Mouse (Mus musculus): ENCODE results near the gene Ttc23l.
A peak's percentile ranks its signal among the peaks of the same experiment; 100 is the strongest.
"Not testable (repeated sequence)": the region's sequence is repeated elsewhere in the genome, so short reads cannot be mapped to it uniquely, and the experiment has no call there.

Ttc23l gene

DNA sequence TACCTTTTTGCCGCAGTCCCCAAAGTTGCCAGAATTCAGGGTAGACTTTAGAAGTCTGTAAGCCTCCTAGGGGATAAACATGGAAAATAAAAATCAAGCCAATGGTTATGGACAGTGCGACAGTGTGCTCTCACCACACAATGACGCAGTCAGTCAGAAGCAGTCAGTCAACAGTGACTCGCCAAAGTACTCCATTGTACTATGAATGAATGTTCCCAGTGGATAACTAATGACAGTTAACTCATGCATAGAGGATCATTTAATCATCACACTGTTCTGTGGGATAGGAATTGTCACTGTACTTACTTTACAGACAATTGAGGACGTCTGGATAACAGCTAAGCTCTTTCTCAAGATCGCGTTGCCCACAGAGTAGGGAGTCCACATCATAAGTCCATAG, 43.3 kb downstream of the Ttc23l start:
- no peak for DNase-seq (ENCODE audit: low read depth, low spot score)

DNA sequence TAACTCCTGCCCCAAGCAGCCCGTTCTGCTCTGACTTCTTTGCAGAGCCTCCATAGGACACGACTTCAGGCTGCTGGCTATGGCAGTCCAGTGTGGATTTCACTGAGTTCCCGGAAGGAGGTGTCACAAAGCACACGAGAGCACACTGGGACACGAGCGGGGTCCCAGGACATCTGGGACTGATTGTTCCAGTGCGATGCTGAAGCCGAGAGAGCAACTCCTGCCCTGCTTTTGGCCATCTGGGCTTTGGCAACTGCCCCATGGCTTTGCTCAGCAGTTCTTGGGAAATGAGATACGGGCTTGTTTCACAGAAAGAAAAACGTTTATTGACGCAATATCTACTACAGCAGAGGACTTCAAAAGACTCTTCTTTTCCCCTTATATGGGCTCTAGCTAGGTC, 52.4 kb downstream of the Ttc23l start:
- no peak for DNase-seq (ENCODE audit: low read depth, low spot score)

DNA sequence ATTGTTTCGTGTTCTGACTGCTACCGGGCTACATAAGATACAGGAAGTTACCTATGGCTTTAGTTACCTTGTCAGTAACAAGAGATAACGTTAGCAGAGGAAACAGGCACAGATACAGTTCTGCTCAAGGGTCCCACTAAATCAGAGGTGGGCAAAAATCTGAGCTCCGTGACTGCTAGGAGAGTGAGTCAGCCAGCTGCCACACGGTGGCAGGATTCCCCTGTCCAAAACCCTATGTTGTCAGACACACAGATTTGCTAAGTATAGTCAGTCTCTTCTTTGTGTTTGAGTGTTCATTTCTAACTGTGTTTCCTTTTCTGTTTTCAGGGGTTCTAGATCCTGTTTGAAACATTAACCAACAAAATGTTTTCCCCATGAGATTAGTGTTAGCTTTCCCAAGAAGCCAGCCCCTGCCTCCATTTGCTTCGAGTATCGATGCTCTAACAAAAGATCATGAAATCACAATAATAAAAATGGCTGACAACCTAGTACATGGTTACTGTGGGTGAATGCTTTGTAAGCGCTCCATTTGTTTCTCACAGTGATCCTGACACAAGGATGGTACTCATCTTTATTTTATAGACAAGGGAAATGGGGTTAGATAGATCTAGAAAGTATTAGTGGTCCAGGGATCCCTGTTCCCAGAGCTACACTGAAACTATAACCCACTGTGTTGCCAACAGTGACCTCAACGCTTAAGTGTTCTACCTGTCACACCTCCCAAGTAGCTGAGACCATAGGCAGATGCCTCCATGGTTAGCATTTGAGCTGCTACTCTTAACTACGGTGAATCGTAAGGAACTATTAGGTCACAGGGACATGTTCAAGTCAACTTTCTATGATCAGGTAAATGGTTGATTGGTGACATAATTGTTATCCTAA, 57.4 kb downstream of the Ttc23l start:
- peak; percentile 26 for DNase-seq (ENCODE audit: low read depth, low spot score)

DNA sequence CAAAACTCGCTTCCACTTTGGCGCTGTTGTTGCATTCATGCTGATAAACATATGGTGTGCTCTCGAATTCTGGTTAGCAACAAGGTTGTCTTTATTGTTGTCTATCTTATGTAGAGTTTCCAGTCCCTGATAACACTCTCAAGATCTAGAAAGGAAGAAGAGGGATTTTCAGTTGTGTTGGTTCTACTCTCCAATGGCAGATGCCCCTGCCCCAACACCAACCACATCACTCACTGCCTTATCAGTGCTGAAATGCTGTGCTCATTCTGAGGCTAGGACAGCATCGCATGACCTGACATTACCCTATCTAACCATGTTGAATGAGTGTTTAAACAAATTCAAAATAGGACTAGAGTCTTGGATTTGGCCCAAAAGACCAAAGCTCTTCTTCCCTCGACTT, 58.4 kb downstream of the Ttc23l start:
- DNase-seq (ENCODE audit: low read depth, low spot score) = no peak

DNA sequence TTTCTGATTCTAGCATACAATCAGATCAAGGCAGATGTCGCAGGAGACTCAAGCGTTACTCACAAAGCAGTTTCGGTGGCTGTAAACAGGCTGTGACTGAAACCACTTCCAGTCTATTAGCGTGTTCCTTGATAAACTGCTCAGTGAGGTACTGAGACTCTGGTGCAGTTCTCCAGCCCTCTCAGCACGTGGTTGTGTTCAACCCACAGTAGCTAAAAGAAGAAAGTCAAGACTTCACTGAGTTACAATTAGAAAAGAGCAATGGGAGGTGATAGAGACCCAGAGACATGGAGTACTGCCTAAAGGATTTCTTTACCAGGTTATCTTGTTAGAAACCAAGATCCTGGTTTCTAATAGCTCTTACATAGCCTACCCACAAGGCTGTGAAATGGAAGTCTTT, 58.9 kb downstream of the Ttc23l start:
- no peak for DNase-seq (ENCODE audit: low read depth, low spot score)

DNA sequence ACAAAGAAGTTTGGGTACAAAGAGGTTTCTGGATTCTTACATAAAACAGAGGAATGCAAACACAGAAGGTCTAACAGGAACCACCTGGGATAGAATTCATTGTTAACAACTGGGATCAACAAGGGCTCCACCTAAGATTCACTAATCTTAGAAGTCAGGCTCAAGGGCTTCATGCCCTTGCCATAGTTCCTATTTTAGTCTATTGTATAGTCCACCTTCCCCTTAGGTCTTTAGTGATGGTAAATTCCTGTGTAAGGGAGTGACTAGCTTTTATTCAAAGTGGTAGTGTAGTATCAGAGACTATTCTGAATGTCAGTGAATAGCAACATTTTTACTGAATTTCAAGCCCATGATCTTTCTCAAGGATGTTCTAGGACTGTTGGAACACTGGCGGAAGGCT, 61.8 kb downstream of the Ttc23l start:
- DNase-seq (ENCODE audit: low read depth, low spot score) = not testable (repeated sequence)

DNA sequence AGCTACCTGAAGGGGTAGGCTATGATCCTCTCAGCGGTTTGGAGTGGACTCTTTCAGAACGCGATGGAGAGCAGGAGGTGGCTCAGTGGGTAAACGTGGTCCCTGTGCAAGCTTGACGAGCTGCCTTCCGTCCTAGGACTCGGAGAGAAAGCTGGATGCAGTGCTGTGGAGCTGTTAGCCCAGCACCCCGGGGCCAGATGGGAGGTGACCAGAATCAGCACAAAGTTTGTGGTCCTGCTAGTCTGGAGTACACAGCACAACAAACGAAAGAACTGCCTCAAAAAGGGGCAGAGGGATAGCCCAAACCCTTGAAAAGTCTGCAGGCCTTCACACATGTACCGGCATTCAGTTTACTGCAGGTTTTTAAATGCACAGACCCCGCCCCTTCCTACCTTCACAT, 62.5 kb downstream of the Ttc23l start:
- DNase-seq (ENCODE audit: low read depth, low spot score) = no peak

DNA sequence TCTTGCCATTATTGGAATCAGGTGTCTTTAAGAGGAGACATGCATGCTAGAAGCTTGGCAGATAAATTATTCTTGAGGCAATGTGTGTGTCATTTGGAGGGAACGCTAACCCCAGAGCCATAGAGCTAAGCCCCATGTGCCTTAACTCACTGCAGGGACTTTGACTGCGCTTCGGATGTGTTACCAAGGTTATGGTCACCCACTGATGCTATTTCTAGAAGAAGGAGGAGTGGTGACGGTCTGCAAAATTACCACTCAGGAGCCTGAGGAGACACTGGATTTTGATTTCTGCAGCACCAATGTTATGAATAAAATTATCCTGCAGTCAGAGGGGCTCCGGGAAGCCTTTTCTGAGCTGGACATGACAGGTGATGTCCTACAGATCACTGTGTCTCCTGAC, 68.4 kb downstream of the Ttc23l start:
- no peak for DNase-seq (ENCODE audit: low read depth, low spot score)

DNA sequence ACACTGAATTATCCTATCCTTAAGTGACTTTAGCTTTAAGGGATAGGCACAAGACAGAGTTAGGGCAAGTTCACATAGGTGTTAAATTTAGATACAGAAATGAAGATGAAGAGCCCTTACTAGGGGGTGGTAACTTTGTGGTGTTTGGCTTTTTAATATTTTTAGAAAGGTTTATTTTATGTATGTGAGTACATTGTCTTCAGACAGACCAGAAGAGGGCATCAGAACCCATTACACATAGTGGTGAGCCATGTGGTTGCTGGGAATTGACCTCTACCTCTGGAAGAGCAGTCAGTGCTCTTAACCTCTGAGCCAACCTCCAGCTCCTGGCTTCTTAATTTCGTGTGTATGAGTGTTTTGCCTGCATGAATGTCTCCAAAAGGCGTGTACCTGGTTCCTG, 71.2 kb downstream of the Ttc23l start:
- no peak for DNase-seq (ENCODE audit: low read depth, low spot score)

DNA sequence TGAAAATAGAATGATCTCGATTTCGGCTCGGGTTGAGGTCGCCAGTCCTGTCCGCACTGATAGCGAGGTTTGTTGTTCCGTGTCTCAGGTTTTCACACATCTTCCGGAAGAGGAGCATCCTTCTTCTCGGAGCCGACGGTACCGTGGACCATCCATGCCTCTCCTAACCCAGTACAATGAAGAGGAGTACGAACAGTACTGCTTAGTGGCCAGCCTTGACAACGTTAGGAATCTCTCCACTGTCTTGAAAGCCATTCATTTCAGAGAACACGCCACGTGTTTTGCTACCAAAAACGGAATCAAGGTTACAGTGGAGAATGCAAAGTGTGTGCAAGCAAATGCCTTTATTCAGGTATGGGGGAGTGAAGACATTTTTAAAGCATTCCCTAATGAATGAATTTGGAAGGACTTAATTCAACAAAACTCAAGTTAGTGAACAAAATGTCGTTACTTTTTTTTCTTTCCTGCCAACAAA, 72.1 kb downstream of the Ttc23l start:
- DNase-seq (ENCODE audit: low read depth, low spot score) = no peak

DNA sequence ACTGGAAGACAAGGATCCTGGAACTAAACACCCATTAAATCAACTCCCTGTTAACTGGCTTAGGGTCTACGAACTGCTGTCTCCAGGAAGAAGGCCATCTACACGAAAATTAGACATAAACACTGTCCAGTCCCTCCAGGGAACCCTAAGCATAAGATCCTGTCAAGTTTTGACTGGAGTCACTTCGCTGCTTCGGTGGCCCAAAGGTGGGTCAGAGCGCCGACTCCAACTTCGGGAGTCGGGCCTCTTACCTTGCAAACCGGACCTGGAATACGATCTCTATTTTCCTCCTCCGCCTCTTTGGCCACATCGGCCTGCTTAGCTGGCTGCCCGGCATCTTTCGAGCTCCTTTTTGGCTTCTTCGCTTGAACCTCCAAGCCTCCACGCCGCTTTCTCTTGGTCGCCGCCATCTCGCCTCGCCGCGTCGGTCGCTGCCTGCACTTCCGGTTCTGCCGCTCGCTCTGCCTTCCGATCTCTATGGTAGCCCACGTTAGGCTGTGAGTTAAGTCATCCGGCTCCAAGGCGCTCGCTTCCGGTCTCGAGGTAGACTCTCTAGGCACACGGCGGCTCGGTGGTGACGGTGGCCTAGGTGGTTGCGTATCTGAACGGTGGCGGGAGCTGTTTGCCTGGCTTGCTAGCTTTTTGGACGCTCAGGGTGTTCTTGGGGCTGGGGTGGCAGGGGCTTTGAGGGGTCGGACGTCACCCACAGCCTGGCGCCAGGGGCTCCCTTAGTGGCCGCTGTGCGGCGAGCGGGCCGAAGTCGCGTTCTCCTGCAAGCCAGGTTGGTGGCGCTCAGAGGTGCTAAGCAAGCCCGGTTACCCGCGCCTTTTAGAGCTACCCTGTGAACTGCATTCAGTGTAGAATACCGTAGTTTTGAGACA, 72.7 kb downstream of the Ttc23l start, which contains the start of the genes Brix1 and Rad1:
Gene Brix1 (minus strand): TSS at position 464 of the 881 bp plus-strand sequence.
Gene Rad1 (plus strand): TSS at position 535 of the 881 bp plus-strand sequence.
- DNase-seq (ENCODE audit: low read depth, low spot score) = peak; percentile 98

DNA sequence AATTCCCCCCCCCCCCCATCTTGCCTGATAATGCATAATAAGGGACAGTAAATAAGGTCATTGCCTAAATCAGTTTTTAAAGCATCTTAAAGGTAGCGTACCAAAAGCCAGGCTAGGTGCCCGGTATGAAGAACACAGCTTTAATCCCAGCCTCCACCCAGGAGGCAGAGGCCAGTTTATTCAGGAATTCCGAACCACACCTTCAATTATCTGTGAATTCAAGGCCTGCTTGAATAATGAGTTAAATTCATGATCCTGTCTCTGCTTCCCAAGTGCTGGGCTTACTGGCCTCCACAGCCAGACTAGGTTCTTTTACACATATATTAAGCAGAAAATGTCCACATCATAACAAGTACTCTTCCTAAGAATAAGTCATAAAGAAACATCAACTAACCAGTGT, 87.5 kb downstream of the Ttc23l start:
- DNase-seq (ENCODE audit: low read depth, low spot score) = no peak

DNA sequence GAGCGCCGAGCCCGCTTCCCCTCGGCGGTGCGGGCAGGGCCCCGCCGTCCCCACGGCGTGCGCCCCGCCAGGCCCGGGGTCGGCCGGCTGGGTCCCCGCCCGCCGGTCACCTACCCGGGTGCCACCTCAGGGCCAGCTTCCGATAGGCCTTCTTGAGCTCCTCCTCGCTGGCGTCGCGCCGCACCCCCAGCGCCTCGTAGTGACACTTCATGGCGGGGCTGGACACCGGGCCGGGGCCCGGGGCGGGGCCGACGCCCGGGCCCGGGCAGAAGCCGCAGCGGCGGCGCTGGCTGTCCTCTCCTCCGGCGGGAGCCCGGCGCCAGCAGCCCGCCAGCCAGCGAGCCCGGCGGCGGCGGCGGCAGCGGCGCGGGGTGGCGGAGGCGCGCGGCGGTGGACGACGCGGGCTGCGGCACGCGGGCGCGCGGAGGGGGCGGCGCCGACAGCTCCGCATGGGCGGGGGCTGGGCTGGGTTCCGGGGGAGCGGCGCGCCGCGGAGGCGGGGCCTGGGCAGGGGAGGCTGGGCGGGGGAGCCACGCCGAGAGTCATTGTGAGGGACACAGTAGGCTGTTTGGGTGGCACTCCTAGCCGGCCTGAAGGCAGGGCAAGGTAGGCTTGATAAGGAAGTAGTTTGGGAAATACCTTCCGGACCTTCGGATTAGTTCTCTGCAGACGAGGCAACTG, 88.2 kb downstream of the Ttc23l start, which contains the start of gene Dnajc21:
Gene Dnajc21 (minus strand): TSS at position 366 of the 681 bp plus-strand sequence.
- peak; percentile 93 for DNase-seq (ENCODE audit: low read depth, low spot score)

DNA sequence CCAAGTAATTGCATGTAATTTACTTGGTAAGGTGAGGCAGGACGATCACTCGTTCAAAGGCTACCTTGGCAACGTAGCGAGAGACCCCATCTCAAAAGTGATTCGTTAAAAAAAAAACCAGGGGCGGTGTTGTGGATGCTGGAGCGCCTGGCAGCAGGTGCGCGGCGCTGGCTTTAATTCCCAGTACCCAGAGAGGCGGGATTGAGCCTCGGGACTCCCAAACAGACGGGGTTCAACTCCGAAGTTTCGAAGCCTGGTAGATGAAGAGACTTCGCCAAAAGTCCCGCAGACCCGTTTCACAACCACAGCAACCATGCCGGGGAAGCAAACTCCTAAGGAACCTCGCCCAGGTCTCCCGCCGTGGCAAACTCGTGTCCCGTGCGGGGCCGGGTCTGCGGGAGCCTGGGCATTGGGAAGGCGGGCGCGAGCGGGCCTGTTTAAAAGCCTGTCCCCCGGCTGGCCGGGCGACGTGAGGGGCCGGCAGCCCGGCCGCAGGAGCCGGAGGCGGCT, 88.8 kb downstream of the Ttc23l start:
- no peak for DNase-seq (ENCODE audit: low read depth, low spot score)

DNA sequence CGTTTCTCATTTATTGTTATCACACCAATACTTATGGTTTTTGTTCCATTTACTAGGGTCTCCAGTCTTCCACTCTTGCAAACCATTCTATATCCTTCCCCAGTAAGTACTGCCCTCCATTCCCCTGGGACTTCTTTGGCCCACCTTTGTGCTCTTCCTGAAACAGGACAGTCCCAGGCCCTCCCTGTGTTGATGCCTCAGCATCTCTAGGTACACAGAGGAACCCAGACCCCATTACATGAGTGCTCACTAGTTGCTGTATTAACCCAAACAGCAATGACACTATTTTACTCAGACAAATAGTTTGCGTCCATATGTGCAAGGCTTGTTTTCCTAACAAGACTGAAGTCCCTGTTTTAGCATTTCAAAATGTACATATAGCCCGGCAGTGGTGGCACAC, 89.7 kb downstream of the Ttc23l start:
- DNase-seq (ENCODE audit: low read depth, low spot score) = no peak

DNA sequence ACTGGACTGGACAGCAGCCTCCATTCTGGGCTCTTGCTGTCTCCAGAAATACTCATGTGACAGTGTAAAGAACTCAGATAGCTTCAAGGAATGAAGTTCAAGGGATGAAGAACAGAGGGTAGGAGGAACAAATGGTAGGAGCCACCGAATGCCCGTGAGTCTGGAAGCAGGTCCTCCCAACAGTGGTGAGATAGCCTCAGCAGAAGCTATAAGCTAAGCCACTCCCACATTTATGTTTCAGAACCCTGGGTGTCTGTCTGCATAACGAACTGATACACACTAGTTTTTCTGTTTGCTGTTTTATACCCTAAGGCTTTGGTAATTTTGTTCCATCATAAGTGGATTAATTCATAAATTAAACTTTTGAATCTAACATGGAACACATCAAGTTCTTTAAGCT, 93.8 kb downstream of the Ttc23l start:
- DNase-seq (ENCODE audit: low read depth, low spot score) = no peak

DNA sequence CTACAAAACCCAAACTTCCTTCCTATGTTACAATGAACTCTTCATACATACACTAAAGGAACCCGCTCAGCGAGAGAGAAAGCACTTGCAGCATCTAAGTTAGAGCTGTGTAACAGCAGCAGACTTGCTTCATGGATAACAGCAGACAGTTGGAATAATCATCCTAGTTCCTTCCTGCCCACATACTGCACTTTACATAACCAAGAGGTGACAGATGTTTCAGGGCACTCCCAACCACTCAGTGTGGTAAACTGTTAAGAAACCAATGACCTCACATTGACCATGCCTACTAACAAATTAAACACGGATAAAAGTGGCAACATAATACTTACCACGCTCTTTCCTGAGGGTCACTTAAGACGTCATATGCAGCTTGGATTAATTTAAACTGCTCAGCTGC, 94.9 kb downstream of the Ttc23l start:
- no peak for DNase-seq (ENCODE audit: low read depth, low spot score)

DNA sequence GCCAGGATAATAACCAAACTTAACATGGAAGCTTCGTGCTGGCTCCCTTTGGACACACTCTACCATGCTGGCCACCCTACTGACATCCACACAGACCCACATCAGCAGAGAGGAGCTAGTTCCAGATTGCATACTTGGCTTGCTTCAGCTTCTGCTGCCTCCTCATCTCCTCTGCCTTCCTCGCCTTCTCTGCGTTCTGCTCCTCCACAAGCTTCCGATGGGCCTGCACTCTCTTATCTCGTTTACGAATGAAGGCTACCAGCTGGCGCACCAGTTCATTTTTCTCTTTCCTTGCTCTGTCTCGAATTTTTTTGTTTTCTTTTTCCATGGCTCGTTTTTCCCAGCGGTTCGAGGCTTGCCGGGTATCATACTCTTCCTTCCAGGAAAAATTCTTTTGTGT, 97.5 kb downstream of the Ttc23l start:
- DNase-seq (ENCODE audit: low read depth, low spot score) = no peak
